Mouse (Mus musculus) brain, embryonic 18.5 days (tissue): Measurements from ENCODE around the gene Med14.

Experiments
- DNase-seq: peaks from one replicate; pipeline ENCODE4 v3.0.0-alpha.2; 2012; ENCODE audit warnings: low read depth, low spot score

Med14 gene

GRCm38 (mm10) chrX:12761626-12762333 lies at the start of gene Med14:
TSS of gene Med14 (minus strand) at chrX:12762073.
- peak; percentile 82 for DNase-seq

- no peak for DNase-seq
Observed at GRCm38 (mm10) chrX:12800559-12800958, 38.7 kb upstream of the Med14 start.

GRCm38 (mm10) chrX:12794842-12795241 lies 33.0 kb upstream of the Med14 start:
- no peak for DNase-seq

GRCm38 (mm10) chrX:12791674-12792340 lies 29.9 kb upstream of the Med14 start:
- DNase-seq: peak; percentile 26

- DNase-seq: no peak
Observed at GRCm38 (mm10) chrX:12773236-12773635, 11.4 kb upstream of the Med14 start.

GRCm38 (mm10) chrX:12771561-12771960 lies 9.7 kb upstream of the Med14 start:
- DNase-seq: no peak

GRCm38 (mm10) chrX:12768571-12768970 lies 6.7 kb upstream of the Med14 start:
- no peak for DNase-seq

GRCm38 (mm10) chrX:12766846-12767564 lies 5.1 kb upstream of the Med14 start:
- no peak for DNase-seq

- no peak for DNase-seq
Observed at GRCm38 (mm10) chrX:12763127-12763834, 1.4 kb upstream of the Med14 start.

- DNase-seq: no peak
Observed at GRCm38 (mm10) chrX:12762334-12763126, 657 bp upstream of the Med14 start.

- no peak for DNase-seq
Observed at GRCm38 (mm10) chrX:12761259-12761625, 631 bp downstream of the Med14 start.

GRCm38 (mm10) chrX:12760501-12760900 lies 1.4 kb downstream of the Med14 start:
- DNase-seq: no peak

- DNase-seq: no peak
Observed at GRCm38 (mm10) chrX:12759625-12760024, 2.2 kb downstream of the Med14 start.

GRCm38 (mm10) chrX:12747886-12748285 lies 14.0 kb downstream of the Med14 start:
- no peak for DNase-seq

- DNase-seq: no peak
Observed at GRCm38 (mm10) chrX:12746729-12747128, 15.1 kb downstream of the Med14 start.

- no peak for DNase-seq
Observed at GRCm38 (mm10) chrX:12740396-12740795, 21.5 kb downstream of the Med14 start.

GRCm38 (mm10) chrX:12716036-12716435 lies 45.8 kb downstream of the Med14 start:
- no peak for DNase-seq

GRCm38 (mm10) chrX:12713796-12714195 lies 48.1 kb downstream of the Med14 start:
- DNase-seq: no peak

- no peak for DNase-seq
Observed at GRCm38 (mm10) chrX:12686910-12687309, 75.0 kb downstream of the Med14 start.

- DNase-seq: no peak
Observed at GRCm38 (mm10) chrX:12686071-12686470, 75.8 kb downstream of the Med14 start.

- peak; percentile 24 for DNase-seq
Observed at GRCm38 (mm10) chrX:12677396-12677795, 84.5 kb downstream of the Med14 start.
